Mouse (Mus musculus): ENCODE measurements at regions not wholly inside any gene's neighbourhood (a gene's known extent, or its start where the extent isn't known, plus 50 kb on each side); places are given as distances from the start of the nearest gene placed in this dataset.

DNA sequence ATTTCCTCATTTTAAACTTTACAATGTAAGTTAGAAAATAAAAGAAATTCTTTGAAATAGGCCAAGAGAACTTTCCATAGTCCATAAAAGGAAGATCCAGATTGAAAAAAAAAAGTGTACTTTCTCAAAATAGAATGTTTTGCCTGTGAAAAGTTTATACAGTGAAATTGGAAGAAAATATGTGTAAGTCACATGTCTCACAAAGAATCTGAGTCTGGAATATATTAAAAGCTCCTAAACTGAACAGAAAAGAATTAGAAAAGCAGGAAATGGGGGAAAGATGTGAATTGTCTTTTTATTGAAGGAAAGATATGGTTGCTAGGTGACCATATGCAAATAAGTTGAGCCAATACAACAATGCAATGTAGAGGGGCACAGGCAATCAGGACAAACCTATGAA is 197.7 kb upstream of the Gm20594 start:
- DNase-seq (ENCODE audit: low spot score in 2 of 2) = no peak

DNA sequence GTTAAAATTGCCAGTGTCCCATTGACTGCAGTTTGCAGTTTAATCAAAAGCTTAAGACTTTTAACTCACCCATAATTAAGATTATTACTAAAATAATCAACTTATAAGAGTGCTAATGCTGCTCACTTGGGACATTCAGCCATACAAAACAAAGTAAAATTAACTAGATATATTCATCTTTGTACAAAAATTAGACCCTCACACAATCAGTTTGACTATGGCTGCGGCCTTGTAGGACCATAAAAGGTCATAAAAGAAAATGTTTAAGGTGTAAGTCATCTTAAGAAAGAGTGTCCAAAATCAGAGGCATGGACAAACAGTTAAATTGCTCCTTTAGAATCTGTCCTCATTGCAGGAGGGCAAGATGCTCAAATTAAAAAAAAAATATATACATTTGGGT is 186.0 kb upstream of the Gm20594 start:
- DNase-seq (ENCODE audit: low spot score in 2 of 2) = peak; percentile 1 to 8

DNA sequence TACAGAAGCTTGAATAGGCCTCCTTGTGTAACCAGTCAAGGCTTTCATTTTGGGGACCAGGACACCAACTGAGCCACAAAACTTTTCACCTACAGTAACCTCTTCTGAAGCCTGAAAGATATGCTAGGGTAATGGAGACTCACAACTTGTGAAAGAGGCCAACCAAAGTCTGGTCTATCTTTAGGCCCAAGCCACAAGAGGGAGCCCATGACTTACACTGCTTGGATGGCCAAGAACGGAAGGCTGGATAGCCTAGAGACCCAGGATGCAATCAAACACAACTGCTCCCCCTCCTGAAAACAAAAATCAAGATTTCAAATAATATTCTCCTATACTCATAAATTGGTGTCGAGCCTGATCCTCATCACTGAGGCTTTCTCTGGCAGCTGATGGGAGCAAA is 166.4 kb upstream of the Gm20594 start:
- no peak for DNase-seq (ENCODE audit: low spot score in 2 of 2)

All from natural killer cell, adult 2 months (primary cell).